Mouse (Mus musculus): ENCODE measurements at regions not wholly inside any gene's neighbourhood (a gene's known extent, or its start where the extent isn't known, plus 50 kb on each side); places are given as distances from the start of the nearest gene placed in this dataset.

DNA sequence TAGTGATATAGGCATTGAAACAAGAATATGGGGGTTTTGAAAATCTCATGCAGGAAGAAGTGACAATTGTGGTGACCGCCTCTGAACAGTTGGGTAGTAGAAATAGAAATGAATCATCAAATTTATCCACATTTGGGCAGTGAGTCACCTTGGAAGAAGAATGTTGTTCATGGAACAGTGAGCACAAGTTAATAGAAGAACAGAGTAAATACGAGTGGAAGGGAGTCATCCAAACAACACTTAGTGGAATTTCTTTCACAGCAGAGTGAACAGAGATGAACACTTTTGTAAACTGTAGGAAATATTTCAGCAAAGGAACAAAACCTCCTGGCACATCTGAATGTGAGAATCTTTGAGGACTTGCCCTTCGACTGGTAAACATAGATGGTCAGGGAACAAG is 846.6 kb downstream of the Olfm4 start:
- TF ChIP-seq CTCF (IDR thresholded peaks at IDR 0.05; ENCODE audit: low read depth, low read length) (no peak), POLR2A (IDR thresholded peaks at IDR 0.05; ENCODE audit: insufficient read depth, low read length) (no peak), EP300 (IDR thresholded peaks at IDR 0.05; ENCODE audit: insufficient read depth, low read depth, low read length) (no peak)
